Mouse (Mus musculus) T-cell, adult 2 months (primary cell): Measurements from ENCODE around the gene Adcyap1.

Source experiments
- DNase-seq: peaks from one replicate; pipeline ENCODE4 v3.0.0; 2022; ENCODE audit warnings: low spot score

Adcyap1 gene

DNA sequence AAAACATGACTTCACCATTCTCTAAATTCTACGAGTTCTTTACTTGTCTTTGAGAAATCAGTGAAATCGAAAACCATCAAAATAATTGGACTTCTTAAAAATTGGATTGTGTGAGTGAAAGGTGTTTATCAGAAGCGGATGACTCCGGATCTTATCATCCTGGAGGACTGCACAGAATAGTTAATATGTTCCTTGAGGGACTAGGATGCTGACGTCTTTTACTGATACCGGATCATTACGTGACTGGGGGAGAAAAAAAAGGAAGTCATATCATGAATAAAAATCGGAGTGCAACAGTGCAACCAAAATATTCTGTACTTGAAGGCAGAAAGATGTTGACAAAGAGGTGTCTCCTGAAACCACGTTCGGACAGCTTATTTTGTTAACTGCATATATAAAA lies at the start of gene Adcyap1:
Adcyap1 (plus strand) TSS at position 301 of the 400 bp plus-strand sequence.
- DNase-seq = no peak

DNA sequence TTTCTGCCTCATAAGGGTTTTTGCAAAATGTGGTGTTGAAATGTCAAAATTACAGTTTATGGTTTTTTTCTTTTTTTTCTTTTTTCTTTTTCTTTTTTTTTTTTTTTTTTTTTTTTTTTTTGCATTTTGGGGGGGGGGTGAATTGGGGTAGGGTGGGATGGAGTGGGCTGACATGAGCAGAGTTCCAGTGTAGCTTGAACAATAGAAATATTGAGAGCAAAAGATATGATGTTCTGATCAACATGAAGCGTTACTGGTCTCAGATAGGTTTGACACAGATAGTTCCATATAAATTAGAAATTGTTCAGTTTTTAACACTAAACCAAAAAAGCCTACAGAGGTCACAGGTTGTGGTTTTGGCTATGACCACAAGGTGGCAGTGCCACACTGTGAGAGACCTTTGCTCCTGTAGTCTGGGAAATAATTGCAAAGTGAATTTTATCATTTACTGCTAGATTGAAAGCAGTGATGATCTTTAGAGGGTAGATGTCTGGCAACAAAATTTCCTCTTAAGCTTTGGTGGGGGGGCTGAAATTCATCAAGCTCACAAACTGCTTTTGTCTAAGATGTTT lies 40.5 kb upstream of the Adcyap1 start:
- DNase-seq = no peak

DNA sequence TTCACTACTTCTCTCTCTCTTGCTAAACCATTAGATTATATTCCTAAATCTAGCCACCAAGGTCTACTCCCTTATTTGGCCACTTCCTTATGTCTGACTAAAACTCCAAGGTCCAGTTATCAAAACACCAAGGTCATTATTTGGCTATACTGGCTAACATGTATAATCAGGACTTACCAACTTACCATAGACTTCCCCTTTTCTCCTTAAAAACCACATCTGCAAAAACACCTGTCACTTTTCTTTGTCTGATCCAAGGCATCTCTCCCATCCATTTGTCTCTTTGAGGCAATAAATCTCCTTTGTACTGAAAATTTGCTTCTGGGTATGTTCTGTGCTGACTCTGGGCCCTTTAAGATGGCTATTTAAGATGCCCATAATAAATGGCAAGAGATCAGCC lies 29.2 kb upstream of the Adcyap1 start:
- no peak for DNase-seq

DNA sequence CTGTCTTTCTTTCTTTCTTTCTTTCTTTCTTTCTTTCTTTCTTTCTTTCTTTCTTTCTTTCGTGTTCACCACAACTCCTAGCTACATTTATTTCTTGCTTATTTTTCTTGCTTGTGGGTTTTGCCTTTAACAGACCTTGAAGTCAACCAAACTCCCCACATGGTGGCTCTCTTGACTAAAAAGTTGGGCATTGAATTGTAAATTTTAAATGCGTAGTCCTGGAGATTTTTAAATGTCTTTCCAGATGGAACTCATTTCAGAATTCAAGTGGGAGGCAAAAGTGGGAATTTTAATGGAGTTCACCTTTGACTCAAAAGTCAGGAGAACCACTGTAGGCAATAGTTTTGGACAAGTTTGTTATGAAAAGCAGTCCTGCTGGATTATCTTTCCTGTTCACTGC lies 2.0 kb upstream of the Adcyap1 start:
- DNase-seq = no peak

DNA sequence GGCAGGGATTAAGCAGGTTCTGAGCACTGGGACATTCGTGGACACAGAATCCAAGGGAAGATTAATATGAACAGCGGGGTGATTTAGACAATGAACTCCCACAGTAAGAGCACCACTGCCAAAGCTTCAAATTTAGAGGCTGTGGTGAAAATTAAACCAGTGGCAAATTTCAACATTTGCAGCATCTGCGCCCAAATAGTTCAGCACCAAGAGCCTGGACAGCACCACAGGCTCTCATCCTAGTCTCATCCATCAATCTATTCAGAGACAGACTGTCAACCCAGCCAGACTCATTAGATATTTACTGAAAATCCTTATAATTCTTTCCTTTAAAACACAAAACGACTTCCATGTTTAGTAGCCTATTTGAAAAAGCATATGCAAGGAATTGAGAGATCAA lies 604 bp upstream of the Adcyap1 start:
- no peak for DNase-seq

DNA sequence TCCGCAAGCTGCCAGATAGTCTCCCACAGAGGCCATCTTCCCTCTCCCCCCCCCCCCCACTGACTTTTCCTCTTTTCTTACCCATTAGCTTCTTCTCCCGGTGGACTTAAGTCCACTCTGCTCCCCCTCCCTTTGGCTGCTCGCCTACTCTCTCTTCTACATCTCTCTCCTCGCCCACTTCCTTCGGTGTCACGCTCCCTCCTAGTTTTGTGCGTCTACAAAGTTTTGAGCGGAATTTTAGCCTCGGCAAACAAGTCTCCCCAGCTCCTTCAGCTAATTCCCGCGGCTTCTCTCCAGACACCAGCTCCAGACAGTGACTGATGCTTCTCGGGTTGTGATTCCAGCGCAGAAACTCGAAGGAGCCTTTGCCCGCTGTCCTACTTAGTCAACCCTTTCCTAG lies 401 bp downstream of the Adcyap1 start:
- no peak for DNase-seq

DNA sequence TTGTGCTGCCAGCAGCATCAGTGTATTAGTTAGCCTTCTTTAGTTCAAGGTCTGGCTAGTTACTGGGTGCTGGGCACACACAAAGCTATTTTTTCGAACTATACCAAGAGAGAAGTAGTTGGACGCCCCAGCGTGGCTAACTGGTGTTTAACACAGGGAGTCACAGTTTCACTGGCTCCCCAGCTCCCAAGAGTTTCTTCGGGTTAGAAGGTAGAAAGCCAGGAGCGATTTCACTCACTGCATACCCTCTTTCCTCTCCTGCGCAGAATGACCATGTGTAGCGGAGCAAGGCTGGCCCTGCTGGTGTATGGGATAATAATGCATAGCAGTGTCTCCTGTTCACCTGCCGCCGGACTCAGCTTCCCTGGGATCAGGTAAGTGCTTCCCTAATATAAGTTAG lies 930 bp downstream of the Adcyap1 start:
- no peak for DNase-seq

DNA sequence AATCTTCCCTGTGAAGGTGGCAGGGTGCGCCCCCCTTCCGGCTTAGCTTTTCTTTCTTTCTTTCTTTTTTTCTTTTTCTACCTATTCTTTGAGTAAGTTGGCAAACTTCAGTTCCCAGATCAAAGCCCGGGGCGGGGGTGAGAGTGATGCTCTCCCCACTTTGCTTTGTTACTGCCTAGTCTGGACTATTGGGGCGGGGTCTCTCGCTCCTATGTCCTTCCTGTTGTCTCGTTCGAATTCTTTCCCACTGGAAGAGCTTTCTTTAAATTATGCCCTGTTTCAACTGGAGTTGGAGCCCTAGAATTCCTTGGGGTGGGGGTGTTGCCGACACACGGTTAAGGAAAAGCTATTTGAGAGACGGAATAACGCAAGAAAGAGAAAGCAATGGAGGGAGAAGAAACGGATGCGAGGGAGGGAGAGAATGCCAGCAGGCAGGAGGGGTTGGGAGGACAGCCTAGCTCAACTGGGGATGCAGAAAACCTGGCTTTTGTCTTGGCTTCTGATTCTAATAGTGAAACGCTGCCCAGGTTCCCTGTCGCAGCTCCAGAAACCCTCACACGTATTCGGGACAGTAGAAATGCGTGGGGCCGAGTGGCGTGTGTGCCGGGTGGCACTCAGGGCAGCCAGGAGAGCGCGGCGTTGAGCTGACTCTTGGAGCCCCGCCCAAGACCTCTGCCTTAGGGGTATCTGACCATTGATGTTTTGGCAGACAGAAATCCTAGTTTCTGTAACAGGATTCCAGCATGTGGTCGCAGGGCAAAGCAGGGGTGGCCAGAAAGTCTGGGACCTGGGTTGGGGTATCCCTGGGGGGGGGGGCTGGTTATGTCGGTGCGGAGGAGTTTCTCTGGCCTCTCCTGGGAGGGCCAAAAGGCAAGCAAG lies 1.8 kb downstream of the Adcyap1 start:
- DNase-seq = no peak

DNA sequence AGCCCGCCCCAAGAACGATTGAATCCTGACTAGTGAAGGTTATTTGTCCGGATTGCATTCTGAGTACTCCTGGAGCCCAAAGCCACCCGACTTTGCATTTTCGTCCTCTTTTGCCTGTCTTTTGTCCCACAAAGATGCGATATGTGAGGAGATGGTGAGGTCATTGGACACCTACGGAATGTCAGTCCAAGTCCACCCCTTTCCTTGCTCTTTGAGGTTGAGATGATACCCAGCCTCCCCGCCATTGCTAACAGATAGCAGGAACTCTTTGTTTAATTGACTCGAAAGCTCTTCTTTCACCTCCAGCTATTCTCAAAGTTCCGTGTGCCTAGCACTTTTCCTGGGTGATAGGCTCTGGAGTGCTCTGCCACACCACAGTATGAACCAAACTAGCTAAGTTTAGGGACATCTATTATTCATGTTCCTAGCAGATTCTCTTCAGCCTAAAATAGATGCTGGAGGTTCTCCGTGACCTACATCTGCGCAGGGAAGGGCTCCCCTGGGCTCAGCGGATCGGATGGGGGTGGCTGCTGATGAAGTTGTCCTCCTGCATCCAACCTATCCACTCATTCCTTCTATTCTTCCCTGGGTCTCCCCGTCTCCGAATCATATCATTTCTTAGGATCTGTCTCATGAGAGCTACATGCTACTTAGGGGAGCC lies 2.6 kb downstream of the Adcyap1 start:
- no peak for DNase-seq

DNA sequence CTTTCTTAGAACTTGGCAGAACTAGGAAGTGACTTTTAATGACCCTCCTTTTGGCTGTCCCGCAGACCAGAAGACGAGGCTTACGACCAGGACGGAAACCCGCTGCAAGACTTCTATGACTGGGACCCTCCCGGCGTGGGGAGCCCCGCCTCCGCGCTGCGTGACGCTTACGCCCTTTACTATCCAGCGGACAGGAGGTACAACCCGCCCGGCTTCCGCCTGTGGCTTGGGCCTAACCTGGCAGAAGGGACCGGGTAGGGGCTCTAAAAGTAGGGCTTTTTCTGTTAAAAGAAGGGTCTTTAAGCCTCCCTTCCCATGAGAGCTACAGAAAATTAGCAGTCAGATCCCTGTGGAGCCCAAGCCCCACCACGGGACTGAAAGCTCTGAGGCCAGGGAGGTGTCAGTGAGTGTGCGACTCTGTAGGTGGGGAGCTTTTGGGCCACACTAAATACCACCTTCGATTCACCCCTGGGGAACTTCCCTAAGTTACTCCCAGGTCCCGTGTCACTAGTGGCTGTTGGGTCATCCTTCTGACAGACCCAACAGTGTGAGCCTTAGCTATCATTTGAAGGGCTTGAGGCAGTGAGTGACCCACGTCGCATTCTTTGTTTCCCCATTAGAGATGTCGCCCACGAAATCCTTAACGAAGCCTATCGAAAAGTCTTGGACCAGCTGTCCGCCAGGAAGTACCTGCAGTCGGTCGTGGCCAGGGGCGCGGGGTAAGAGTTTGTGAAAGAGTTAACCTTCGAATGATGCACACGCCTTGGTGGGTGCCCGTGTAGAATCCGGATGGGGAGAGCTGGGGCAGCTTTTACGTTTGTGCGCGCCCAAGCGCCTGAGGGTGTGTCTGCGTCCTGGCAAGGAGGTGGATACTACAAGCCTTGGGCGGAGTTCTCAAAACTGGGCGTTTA lies 3.6 kb downstream of the Adcyap1 start:
- no peak for DNase-seq

DNA sequence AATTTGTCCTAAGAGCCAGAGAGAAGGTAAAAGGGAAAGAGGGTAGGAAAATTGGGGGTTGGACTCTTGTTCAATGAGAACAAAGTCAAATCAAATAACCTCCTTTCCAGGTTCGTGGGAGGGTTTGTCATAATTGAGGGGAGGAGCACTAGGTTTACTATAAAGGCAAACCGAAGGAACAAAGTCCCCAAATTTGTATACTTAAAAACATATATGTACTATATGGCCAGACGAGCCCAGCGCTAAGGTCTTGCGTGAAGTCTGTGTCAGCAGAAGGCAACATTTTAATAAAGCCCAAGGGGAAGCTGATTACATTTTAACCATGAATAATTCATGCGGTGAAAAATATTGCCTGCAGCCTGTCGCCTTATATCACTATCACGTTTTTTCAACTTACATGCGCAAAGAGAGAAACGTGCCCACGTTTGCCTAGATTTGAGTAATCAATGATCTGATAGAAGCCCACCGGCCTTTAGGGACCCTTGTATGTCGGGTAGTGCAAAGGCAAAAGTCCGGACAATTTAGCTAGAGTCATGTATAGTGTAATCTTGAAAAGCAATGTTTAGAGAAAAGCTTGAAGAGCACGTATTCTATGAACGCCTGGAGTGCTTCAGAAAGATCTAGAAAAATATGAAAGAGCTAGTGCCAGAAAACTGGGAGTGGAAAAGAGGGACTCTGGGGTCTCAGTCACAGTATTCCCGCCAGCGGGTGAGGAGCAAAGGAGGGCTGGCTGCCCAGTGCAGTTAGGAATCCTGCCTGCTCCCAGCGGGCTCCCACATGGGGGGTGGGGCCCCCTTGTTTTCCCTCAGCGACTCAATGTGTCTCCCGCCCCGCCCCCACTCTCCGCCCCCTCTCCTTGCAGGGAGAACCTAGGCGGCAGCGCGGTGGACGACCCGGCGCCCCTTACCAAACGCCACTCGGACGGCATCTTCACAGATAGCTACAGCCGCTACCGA lies 4.5 kb downstream of the Adcyap1 start:
- no peak for DNase-seq

DNA sequence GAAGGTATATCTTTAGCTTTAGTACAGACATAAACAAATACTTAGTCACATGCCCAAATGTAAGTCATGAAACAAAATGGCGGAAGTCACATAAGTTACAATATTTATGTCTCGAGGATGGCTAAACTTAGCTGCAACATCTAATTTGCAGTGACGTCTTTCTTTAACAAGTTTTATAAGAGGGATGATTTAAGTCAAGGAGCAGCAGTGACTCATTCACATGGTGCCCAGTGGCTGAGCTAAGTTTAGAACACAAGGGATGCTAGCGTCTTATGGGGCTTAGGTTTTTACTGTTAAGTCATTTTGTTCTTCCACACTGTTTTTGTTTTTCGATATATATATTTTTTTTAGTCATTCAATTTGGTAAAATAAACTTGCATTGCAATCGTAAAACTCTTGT lies 19.0 kb downstream of the Adcyap1 start:
- DNase-seq = no peak

DNA sequence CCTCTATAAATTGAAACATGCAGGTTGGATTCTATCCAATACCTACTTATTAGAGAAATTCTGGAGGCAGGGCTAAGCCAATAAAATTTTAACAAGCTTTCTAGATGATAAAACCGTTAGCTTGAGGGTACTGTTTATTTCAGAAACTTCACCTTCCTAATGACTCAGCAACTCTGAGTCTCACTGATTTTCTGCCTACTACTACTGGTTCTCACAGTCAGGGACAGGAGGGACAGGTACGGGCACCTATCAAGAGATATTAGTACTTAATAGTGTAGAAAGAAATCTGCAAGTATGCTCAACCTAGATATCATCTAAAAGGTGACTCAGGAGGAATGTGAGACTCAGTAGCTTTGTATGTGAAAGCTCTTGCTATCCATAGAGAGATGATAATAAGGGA lies 19.8 kb downstream of the Adcyap1 start:
- DNase-seq = no peak

DNA sequence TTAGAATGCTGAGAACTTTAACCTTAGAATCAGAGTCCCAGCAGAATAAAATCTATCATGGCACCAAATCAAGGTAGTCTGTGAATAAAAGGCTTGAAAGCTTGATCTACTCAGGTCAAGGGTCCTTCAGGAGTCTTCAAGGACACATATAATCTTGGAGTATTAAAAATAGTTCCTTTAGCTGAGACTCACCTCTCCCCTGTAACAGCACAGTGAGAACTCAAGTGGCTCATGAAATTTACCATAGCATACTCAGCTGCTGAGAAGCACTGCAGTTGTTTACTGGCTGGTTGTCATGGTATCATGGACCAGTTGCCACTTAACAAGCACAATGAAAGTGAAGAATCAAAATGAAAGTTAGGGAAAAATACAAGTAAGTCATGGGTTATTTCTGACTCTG lies 38.5 kb downstream of the Adcyap1 start:
- no peak for DNase-seq
